In genomic region chr8:60746486-60746885, GRCm38 (mm10) we compare ENCODE assay signal across 19 mouse cellular contexts.
DNase-seq lines count a peak whose midpoint lies in the region; ATAC-seq and TF ChIP-seq lines count a peak whose summit lies in the region.
"Had no signal": no experiment of that assay in that cellular context is flagged by ENCODE, and none has a peak within 500 bp of the region (broad histone marks: within the 10 kb centered on the region; RNA-seq: fewer than 3 reads in every experiment).

No protein-coding gene starts in this region.

- H3K4me3 ChIP-seq in hindbrain, postnatal 0 days (ENCODE audit: low read length) = no peak overlapping the region
- no peak overlapping the region for H3K4me3 ChIP-seq in hindbrain, embryonic 11.5 days (ENCODE audit: low read depth, low read length)
- no peak overlapping the region for H3K4me3 ChIP-seq in midbrain, embryonic 14.5 days (replicated peaks; ENCODE audit: low read depth, low read length)
- no peak overlapping the region for H3K4me3 ChIP-seq in midbrain, embryonic 16.5 days (ENCODE audit: low read depth, low read length)
- H3K4me3 ChIP-seq: hindbrain, embryonic 13.5 days; limb, embryonic 12.5 days had no signal

- H3K27ac ChIP-seq in hindbrain, postnatal 0 days = no peak overlapping the region
- no peak overlapping the region for H3K27ac ChIP-seq in hindbrain, embryonic 11.5 days (ENCODE audit: low read depth, low read length)
- H3K27ac ChIP-seq in midbrain, embryonic 14.5 days (replicated peaks; ENCODE audit: low read depth, low read length) = no peak overlapping the region
- H3K27ac ChIP-seq in midbrain, embryonic 16.5 days (ENCODE audit: low read length) = no peak overlapping the region
- H3K27ac ChIP-seq: hindbrain, embryonic 13.5 days; limb, embryonic 12.5 days; macrophage; stomach, postnatal 0 days had no signal

- ATAC-seq in hindbrain, postnatal 0 days = no peak
- no peak for ATAC-seq in hindbrain, embryonic 11.5 days (ENCODE audit: low FRiP score)
- ATAC-seq in midbrain, embryonic 14.5 days (ENCODE audit: low FRiP score, low TSS enrichment) = no peak
- ATAC-seq in midbrain, embryonic 16.5 days = no peak
- ATAC-seq: inflammation-experienced regulatory T-cells, adult 6 months; liver, postnatal 0 days; lung, postnatal 0 days had no signal

- WGBS in hindbrain, postnatal 0 days = 42% methylated on average over 3 of the region's 3 CpGs
- WGBS in hindbrain, embryonic 11.5 days = 84% methylated on average over 3 of the region's 3 CpGs
- WGBS in midbrain, embryonic 14.5 days = 69% methylated on average over 3 of the region's 3 CpGs
- WGBS in midbrain, embryonic 16.5 days = 63% methylated on average over 3 of the region's 3 CpGs

- H3K36me3 ChIP-seq in hindbrain, postnatal 0 days (ENCODE audit: insufficient read depth, low read length) = no peaks in the 10 kb centered on the region
- no peaks in the 10 kb centered on the region for H3K36me3 ChIP-seq in hindbrain, embryonic 11.5 days (ENCODE audit: control insufficient read depth, insufficient read depth, low read length)
- no peaks in the 10 kb centered on the region for H3K36me3 ChIP-seq in midbrain, embryonic 14.5 days (ENCODE audit: control insufficient read depth, insufficient read depth, low read length)
- H3K36me3 ChIP-seq in midbrain, embryonic 16.5 days (ENCODE audit: control insufficient read depth, insufficient read depth, low read length) = no peaks in the 10 kb centered on the region
- H3K36me3 ChIP-seq: hindbrain, embryonic 13.5 days; limb, embryonic 12.5 days had no signal

- H3K4me2 ChIP-seq in hindbrain, postnatal 0 days (ENCODE audit: low read depth, low read length) = no peak overlapping the region
- H3K4me2 ChIP-seq in hindbrain, embryonic 11.5 days (replicated peaks; ENCODE audit: low read depth, low read length) = no peak overlapping the region
- H3K4me2 ChIP-seq in midbrain, embryonic 14.5 days (ENCODE audit: low read length) = no peak overlapping the region
- H3K4me2 ChIP-seq in midbrain, embryonic 16.5 days (ENCODE audit: low read length) = no peak overlapping the region
- H3K4me2 ChIP-seq: hindbrain, embryonic 13.5 days; limb, embryonic 12.5 days; liver, embryonic 11.5 days had no signal

- H3K27me3 ChIP-seq in hindbrain, postnatal 0 days (ENCODE audit: insufficient read depth, low read length) = no peaks in the 10 kb centered on the region
- no peaks in the 10 kb centered on the region for H3K27me3 ChIP-seq in hindbrain, embryonic 11.5 days (ENCODE audit: control insufficient read depth, insufficient read depth, low read length)
- H3K27me3 ChIP-seq in midbrain, embryonic 14.5 days (ENCODE audit: control insufficient read depth, insufficient read depth, low read length) = no peaks in the 10 kb centered on the region
- no peaks in the 10 kb centered on the region for H3K27me3 ChIP-seq in midbrain, embryonic 16.5 days (ENCODE audit: control insufficient read depth, insufficient read depth, low read depth, low read length)
- H3K27me3 ChIP-seq: hindbrain, embryonic 13.5 days; limb, embryonic 12.5 days had no signal

- H3K4me1 ChIP-seq in hindbrain, postnatal 0 days (ENCODE audit: insufficient read depth, low read length) = no peaks in the 10 kb centered on the region
- no peaks in the 10 kb centered on the region for H3K4me1 ChIP-seq in hindbrain, embryonic 11.5 days (replicated peaks; ENCODE audit: control insufficient read depth, insufficient read depth, low read length)
- H3K4me1 ChIP-seq in midbrain, embryonic 14.5 days (ENCODE audit: control insufficient read depth, insufficient read depth, low read length) = no peaks in the 10 kb centered on the region
- no peaks in the 10 kb centered on the region for H3K4me1 ChIP-seq in midbrain, embryonic 16.5 days (ENCODE audit: control insufficient read depth, insufficient read depth, low read length)
- H3K4me1 ChIP-seq: hindbrain, embryonic 13.5 days; limb, embryonic 12.5 days had no signal

- no peak overlapping the region for H3K9ac ChIP-seq in hindbrain, postnatal 0 days (replicated peaks; ENCODE audit: low read length)
- H3K9ac ChIP-seq in hindbrain, embryonic 11.5 days (ENCODE audit: low read depth, low read length) = no peak overlapping the region
- no peak overlapping the region for H3K9ac ChIP-seq in midbrain, embryonic 14.5 days (replicated peaks; ENCODE audit: low read length)
- no peak overlapping the region for H3K9ac ChIP-seq in midbrain, embryonic 16.5 days (ENCODE audit: low read depth, low read length)
- H3K9ac ChIP-seq: hindbrain, embryonic 13.5 days; limb, embryonic 12.5 days; liver, postnatal 0 days had no signal

- TF ChIP-seq CTCF in hindbrain, postnatal 0 days (IDR thresholded peaks at IDR 0.05; ENCODE audit: low read depth) = no peak

- no peaks in the 10 kb centered on the region for H3K9me3 ChIP-seq in hindbrain, postnatal 0 days (ENCODE audit: low read length)
- no peaks in the 10 kb centered on the region for H3K9me3 ChIP-seq in hindbrain, embryonic 11.5 days (ENCODE audit: control insufficient read depth, low read length)
- H3K9me3 ChIP-seq in midbrain, embryonic 14.5 days (ENCODE audit: control insufficient read depth, low read length) = no peaks in the 10 kb centered on the region
- H3K9me3 ChIP-seq in midbrain, embryonic 16.5 days (replicated peaks; ENCODE audit: control insufficient read depth, low read length, poor library complexity, severe bottlenecking) = no peaks in the 10 kb centered on the region
- H3K9me3 ChIP-seq: hindbrain, embryonic 13.5 days; limb, embryonic 12.5 days had no signal

- peak; percentile 17 to 18 for DNase-seq in cerebellum, postnatal 10 days
- DNase-seq in cerebellum, adult 9-10 months = no peak
- DNase-seq in hindbrain, postnatal 0 days (ENCODE audit: low spot score) = peak; percentile 5
- DNase-seq in hindbrain, embryonic 11.5 days (ENCODE audit: low spot score) = no peak
- DNase-seq in midbrain, embryonic 14.5 days = peak; percentile 18
- peak; percentile 63 for DNase-seq in brain, adult 2 months (ENCODE audit: low read depth, low spot score)
- no peak for DNase-seq in spleen, postnatal 4 days (ENCODE audit: low spot score in 2 of 2)
- DNase-seq: gastrocnemius, postnatal 14 days; layer of hippocampus, postnatal 36 days; liver, postnatal 0 days; thymus, postnatal 14 days had no signal

Comparison
In these comparisons a context has a peak if more than half of its experiments do, and no peak if none do; other contexts are left out.
1. DNase-seq: peak in cerebellum, postnatal 10 days (2 of 2), hindbrain, postnatal 0 days (single experiment), midbrain, embryonic 14.5 days (single experiment) and brain, adult 2 months (single experiment); none in cerebellum, adult 9-10 months (single experiment), hindbrain, embryonic 11.5 days (single experiment) and spleen, postnatal 4 days (0 of 2).